33 mouse cellular contexts compared by ENCODE assay signal in genomic region chr10:78607602-78608001, GRCm38 (mm10). TPM values are rescaled to one million over a fixed set of nuclear protein-coding genes. Genes with fewer than 3 reads are reported as not detected.
DNase-seq lines count a peak whose midpoint lies in the region; ATAC-seq and TF ChIP-seq lines count a peak whose summit lies in the region.
"Had no signal": no experiment of that assay in that cellular context is flagged by ENCODE, and none has a peak within 500 bp of the region (broad histone marks: within the 10 kb centered on the region; RNA-seq: fewer than 3 reads in every experiment).

No protein-coding gene starts in this region.

- H3K4me2 ChIP-seq in forebrain, embryonic 11.5 days (ENCODE audit: low read depth, low read length, severe bottlenecking) = no peak overlapping the region
- H3K4me2 ChIP-seq in forebrain, postnatal 0 days (ENCODE audit: low read depth) = no peak overlapping the region
- H3K4me2 ChIP-seq: forebrain, embryonic 12.5 days; forebrain, embryonic 15.5 days; heart, embryonic 11.5 days; hindbrain, embryonic 12.5 days; hindbrain, embryonic 15.5 days; intestine, embryonic 15.5 days had no signal

- ATAC-seq in forebrain, embryonic 11.5 days (replicated peaks; ENCODE audit: low FRiP score) = no peak
- no peak for ATAC-seq in forebrain, postnatal 0 days
- ATAC-seq: activated CD4-positive, CD25-positive, alpha-beta regulatory T cell, adult 4 months; CD4-positive, CD25-positive, alpha-beta regulatory T cell, adult 4 months; forebrain, embryonic 15.5 days; intestine, embryonic 15.5 days had no signal

- no peaks in the 10 kb centered on the region for H3K9me3 ChIP-seq in forebrain, embryonic 11.5 days (ENCODE audit: control insufficient read depth, low read length)
- no peaks in the 10 kb centered on the region for H3K9me3 ChIP-seq in forebrain, postnatal 0 days (ENCODE audit: low read length)
- H3K9me3 ChIP-seq: forebrain, embryonic 12.5 days; forebrain, embryonic 15.5 days; hindbrain, embryonic 12.5 days; hindbrain, embryonic 15.5 days; intestine, embryonic 15.5 days had no signal

- no peak overlapping the region for H3K27ac ChIP-seq in forebrain, embryonic 11.5 days (ENCODE audit: low read depth, low read length)
- no peak overlapping the region for H3K27ac ChIP-seq in forebrain, postnatal 0 days (ENCODE audit: low read depth, low read length)
- H3K27ac ChIP-seq in gastrocnemius, adult 2 months = no peak overlapping the region
- H3K27ac ChIP-seq: forebrain, embryonic 12.5 days; forebrain, embryonic 15.5 days; hindbrain, embryonic 12.5 days; hindbrain, embryonic 15.5 days; intestine, embryonic 15.5 days had no signal

- TF ChIP-seq CTCF in forebrain, postnatal 0 days (IDR thresholded peaks at IDR 0.05; ENCODE audit: low read depth) = no peak
- TF ChIP-seq CTCF in gastrocnemius, adult 2 months (IDR thresholded peaks at IDR 0.05) = no peak

- H3K4me3 ChIP-seq in forebrain, embryonic 11.5 days (ENCODE audit: low read depth, low read length) = no peak overlapping the region
- no peak overlapping the region for H3K4me3 ChIP-seq in forebrain, postnatal 0 days (ENCODE audit: low read depth, low read length)
- no peak overlapping the region for H3K4me3 ChIP-seq in gastrocnemius, adult 2 months
- H3K4me3 ChIP-seq: forebrain, embryonic 12.5 days; forebrain, embryonic 15.5 days; hindbrain, embryonic 12.5 days; hindbrain, embryonic 15.5 days; intestine, embryonic 15.5 days had no signal

- WGBS in forebrain, embryonic 11.5 days = 77% methylated on average over 3 of the region's 3 CpGs
- 76% methylated on average over 3 of the region's 3 CpGs for WGBS in forebrain, postnatal 0 days

- no peaks in the 10 kb centered on the region for H3K4me1 ChIP-seq in forebrain, embryonic 11.5 days (replicated peaks; ENCODE audit: control insufficient read depth, insufficient read depth, low read length)
- no peaks in the 10 kb centered on the region for H3K4me1 ChIP-seq in forebrain, postnatal 0 days (ENCODE audit: insufficient read depth)
- H3K4me1 ChIP-seq: forebrain, embryonic 12.5 days; forebrain, embryonic 15.5 days; hindbrain, embryonic 12.5 days; hindbrain, embryonic 15.5 days; intestine, embryonic 15.5 days had no signal

- DNase-seq in adrenal gland, postnatal 10 days = peak; percentile 48
- no peak for DNase-seq in adrenal gland, postnatal 4 days (ENCODE audit: low spot score in 2 of 2)
- DNase-seq in forebrain, embryonic 11.5 days (ENCODE audit: low spot score) = peak; percentile 19
- DNase-seq in forebrain, postnatal 0 days = no peak
- DNase-seq in NIH3T3 (ENCODE audit: low read depth) = peak; percentile 76
- no peak for DNase-seq in lung, postnatal 14 days
- no peak for DNase-seq in gastrocnemius, adult 2 months
- DNase-seq: cerebellum, adult 11-12 months; cerebellum, adult 8-10 months; cerebellum, postnatal 14 days; gastrocnemius, postnatal 14 days; heart, adult 11 months; kidney, adult 11 months; kidney, adult 8-10 months had no signal

- H3K36me3 ChIP-seq in forebrain, embryonic 11.5 days (ENCODE audit: control insufficient read depth, insufficient read depth, low read length) = no peaks in the 10 kb centered on the region
- no peaks in the 10 kb centered on the region for H3K36me3 ChIP-seq in forebrain, postnatal 0 days (ENCODE audit: insufficient read depth)
- H3K36me3 ChIP-seq: forebrain, embryonic 12.5 days; forebrain, embryonic 15.5 days; hindbrain, embryonic 12.5 days; hindbrain, embryonic 15.5 days; intestine, embryonic 15.5 days had no signal

- no peak overlapping the region for H3K9ac ChIP-seq in forebrain, embryonic 11.5 days (ENCODE audit: low read length)
- no peak overlapping the region for H3K9ac ChIP-seq in forebrain, postnatal 0 days
- H3K9ac ChIP-seq: forebrain, embryonic 12.5 days; forebrain, embryonic 15.5 days; hindbrain, embryonic 12.5 days; hindbrain, embryonic 15.5 days; intestine, embryonic 15.5 days had no signal

- intact Hi-C loops in gastrocnemius, adult 2 months (cut with DNase I) = no loop called here

- no peaks in the 10 kb centered on the region for H3K27me3 ChIP-seq in forebrain, embryonic 11.5 days (ENCODE audit: control insufficient read depth, insufficient read depth, low read length)
- no peaks in the 10 kb centered on the region for H3K27me3 ChIP-seq in forebrain, postnatal 0 days (ENCODE audit: insufficient read depth, low read length)
- H3K27me3 ChIP-seq: forebrain, embryonic 12.5 days; forebrain, embryonic 15.5 days; hindbrain, embryonic 15.5 days; intestine, embryonic 15.5 days had no signal

RNA-seq across cellular contexts. Expression of gene Olfr1357, which starts 10.3 kb away (rescaled TPM):
- total RNA-seq in adrenal gland, postnatal 10 days (2021) = not detected
- total RNA-seq in adrenal gland, postnatal 4 days (2021) = not detected
- polyA plus RNA-seq in forebrain, embryonic 11.5 days (2014; fragmentation: Nextera tagmentation; extraction: Ambion mirVana) = not detected in 2 replicates
- not detected in 2 replicates for total RNA-seq in forebrain, postnatal 0 days (2014; rRNA removed)
- polyA plus RNA-seq in forebrain, postnatal 0 days (2015; fragmentation: Nextera tagmentation; extraction: Ambion mirVana) = not detected in 2 replicates
- not detected for total RNA-seq in gastrocnemius, adult 2 months (2021)
- total RNA-seq: gastrocnemius, adult 18-20 months; gastrocnemius, postnatal 14 days; gastrocnemius, postnatal 4 days; heart, adult 8-10 months; heart, postnatal 25 days; hematopoietic stem cell, adult 5-6 weeks; MEL had no signal
- polyA plus RNA-seq: activated CD4-positive, CD25-positive, alpha-beta regulatory T cell, adult 4 months; brain, embryonic 14.5 days; C2C12; CD4-positive, CD25-positive, alpha-beta regulatory T cell, adult 4 months; embryonic facial prominence, embryonic 11.5 days; forebrain, embryonic 12.5 days; forebrain, embryonic 15.5 days; heart, embryonic 11.5 days; heart, embryonic 14.5 days; heart, postnatal 0 days; hindbrain, embryonic 12.5 days; hindbrain, embryonic 15.5 days; intestine, embryonic 15.5 days had no signal

RNA-seq across cellular contexts. Expression of gene Syde1, which starts 15.8 kb away (rescaled TPM):
- total RNA-seq in adrenal gland, postnatal 10 days (2021) = 10 to 100 TPM; 27.3 to 29.2 TPM
- total RNA-seq in adrenal gland, postnatal 4 days (2021) = 10 to 100 TPM; 41.2 to 44.2 TPM
- polyA plus RNA-seq in forebrain, embryonic 11.5 days (2014; fragmentation: Nextera tagmentation; extraction: Ambion mirVana) = 13.5 and 14.3 TPM in 2 replicates
- 5.5 and 9.0 TPM in 2 replicates for total RNA-seq in forebrain, postnatal 0 days (2014; rRNA removed)
- 2.7 and 2.8 TPM in 2 replicates for polyA plus RNA-seq in forebrain, postnatal 0 days (2015; fragmentation: Nextera tagmentation; extraction: Ambion mirVana)
- 1 to 10 TPM; 3.0 to 5.1 TPM for total RNA-seq in gastrocnemius, adult 2 months (2021)
- total RNA-seq: MEL had no signal

RNA-seq across cellular contexts. Expression of gene Ilvbl, which starts 33.5 kb away (rescaled TPM):
- 10 to 100 TPM; 54.0 to 55.1 TPM for total RNA-seq in adrenal gland, postnatal 10 days (2021)
- 10 to 100 TPM; 76.5 to 88.8 TPM for total RNA-seq in adrenal gland, postnatal 4 days (2021)
- polyA plus RNA-seq in forebrain, embryonic 11.5 days (2014; fragmentation: Nextera tagmentation; extraction: Ambion mirVana) = 22.6 and 29.4 TPM in 2 replicates
- 37.0 and 57.4 TPM in 2 replicates for total RNA-seq in forebrain, postnatal 0 days (2014; rRNA removed)
- polyA plus RNA-seq in forebrain, postnatal 0 days (2015; fragmentation: Nextera tagmentation; extraction: Ambion mirVana) = 46.5 and 58.8 TPM in 2 replicates
- 10 to 100 TPM in 1 of 2 experiments, 1 to 10 TPM in 1; 9.0 to 17.9 TPM for total RNA-seq in gastrocnemius, adult 2 months (2021)

Comparison
In these comparisons a context has a peak if more than half of its experiments do, and no peak if none do; other contexts are left out.
1. DNase-seq: peak in adrenal gland, postnatal 10 days (single experiment), forebrain, embryonic 11.5 days (single experiment) and NIH3T3 (single experiment); none in adrenal gland, postnatal 4 days (0 of 2), forebrain, postnatal 0 days (single experiment), lung, postnatal 14 days (single experiment) and gastrocnemius, adult 2 months (single experiment).